Mouse (Mus musculus) liver, postnatal 0 days (tissue): ENCODE measurements around the gene Rb1.

Experiments used
- CTCF ChIP-seq: sonication (generic); IDR thresholded peaks from 2 replicates; pipeline ENCODE4 v1.5.1; 2016; ENCODE audit warnings: antibody characterized with exemption, low read depth
- EP300 ChIP-seq: IDR thresholded peaks from 2 replicates; pipeline ENCODE4 v1.6.1; 2016; ENCODE audit warnings: antibody characterized with exemption, low read depth, mild to moderate bottlenecking

- TF ChIP-seq CTCF (peak; percentile 29), EP300 (no peak)
Observed at GRCm38 (mm10) chr14:73254412-73254811, 71.2 kb downstream of the Rb1 start.
